Mouse (Mus musculus) heart, embryonic 10.5 days (tissue): ENCODE data around the gene Tomm5. TPM values are rescaled to one million over a fixed set of nuclear protein-coding genes. Genes with fewer than 3 reads are reported as not detected.

Experiments used
- DNase-seq: peaks from one replicate; pipeline ENCODE4 v3.0.0-alpha.2; 2017; ENCODE audit warnings: low spot score
- H3K27ac ChIP-seq: fragments of 300-500 bp; sonication (generic); 2 replicates; pipeline ENCODE4 v1.5.1; 2016; ENCODE audit warnings: mild to moderate bottlenecking
- H3K27me3 ChIP-seq: fragments of 300-500 bp; sonication (generic); 2 replicates; pipeline ENCODE4 v1.6.1; 2016; ENCODE audit warnings: mild to moderate bottlenecking; ENCODE audit not compliant: poor library complexity, insufficient read depth, severe bottlenecking
- H3K36me3 ChIP-seq: fragments of 300-500 bp; sonication (generic); 2 replicates; pipeline ENCODE4 v1.6.1; 2016; ENCODE audit warnings: mild to moderate bottlenecking, moderate library complexity
- H3K4me1 ChIP-seq: fragments of 300-500 bp; sonication (generic); 2 replicates; pipeline ENCODE4 v1.6.1; 2016; ENCODE audit warnings: mild to moderate bottlenecking
- H3K4me3 ChIP-seq: fragments of 300-500 bp; sonication (generic); 2 replicates; pipeline ENCODE4 v1.5.1; 2016; ENCODE audit warnings: mild to moderate bottlenecking, moderate library complexity
- H3K9me3 ChIP-seq: fragments of 300-500 bp; sonication (generic); 2 replicates; pipeline ENCODE4 v1.6.1; 2016; ENCODE audit warnings: mild to moderate bottlenecking, moderate library complexity
- WGBS: fragments of 180-500 bp; shearing (Covaris S2); methylation state at CpG from one replicate; pipeline ENCODE4 v1.1.7; 2016; 5-methylcytosine and 5-hydroxymethylcytosine counted together
- polyA plus RNA-seq: library from polyadenylated mRNA; unstranded; fragments of >200 nt; fragmentation: Nextera tagmentation; extraction: Ambion mirVana; gene quantifications from 2 replicates; pipeline ENCODE4 v1.2.1, GENCODE M21; 2016

Tomm5 gene
- 248 and 292 TPM in 2 replicates for polyA plus RNA-seq

- DNase-seq = peak; percentile 97
- Histone ChIP-seq H3K9me3 (no peaks in the 10 kb centered on the region), H3K36me3 (peaks cover 28% of the 10 kb centered on the region), H3K27ac (peak within 1 kb of the TSS; percentile 93), H3K27me3 (no peaks in the 10 kb centered on the region), H3K4me1 (peaks cover 18% of the 10 kb centered on the region), H3K4me3 (peak within 1 kb of the TSS; percentile 95)
- under 1% methylated on average over 39 of the region's 39 CpGs for WGBS
These were observed at the start of gene Tomm5 for GRCm38 (mm10) chr4:45107601-45108277. TSS of gene Tomm5 (minus strand) at chr4:45108114.

DNA sequence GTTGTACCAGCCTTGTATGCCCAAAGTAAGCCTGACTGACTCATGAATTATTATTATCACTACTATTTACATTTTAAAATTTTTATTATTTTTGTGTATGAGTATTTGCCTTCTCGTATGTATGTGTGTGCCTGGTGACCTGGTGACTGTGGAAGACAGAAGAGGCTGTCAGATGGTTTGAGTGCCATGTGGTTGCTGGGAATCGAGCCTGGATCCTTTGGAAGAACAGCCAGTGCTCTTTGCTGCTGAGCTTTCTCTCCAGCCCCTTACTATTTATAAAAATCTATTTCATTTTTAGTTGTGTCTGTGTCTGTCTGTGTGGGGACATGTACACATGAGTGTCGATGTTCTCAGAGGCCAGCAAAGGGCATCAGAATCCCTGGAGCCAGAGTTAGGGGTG, 48.5 kb upstream of the Tomm5 start:
- DNase-seq = no peak
- 77% methylated on average over 3 of the region's 3 CpGs for WGBS

GRCm38 (mm10) chr4:45143005-45143404, 35.1 kb upstream of the Tomm5 start:
- 52% methylated on average over 8 of the region's 8 CpGs for WGBS
- Histone ChIP-seq H3K4me1 (peaks cover 23% of the 10 kb centered on the region), H3K9me3 (no peaks in the 10 kb centered on the region), H3K4me3 (no peak overlapping the region), H3K36me3 (no peaks in the 10 kb centered on the region), H3K27me3 (peaks cover 4% of the 10 kb centered on the region; the same call in 1 of the 2 replicates), H3K27ac (no peak overlapping the region)
- no peak for DNase-seq

More for the DNA sequence above, 48.5 kb upstream of the Tomm5 start:
- no peaks in the 10 kb centered on the region for H3K36me3 ChIP-seq
- H3K9me3 ChIP-seq = no peaks in the 10 kb centered on the region
- no peak overlapping the region for H3K4me3 ChIP-seq
- no peaks in the 10 kb centered on the region for H3K27me3 ChIP-seq
- no peak overlapping the region for H3K27ac ChIP-seq
- peaks cover 12% of the 10 kb centered on the region; the same call in 1 of the 2 replicates for H3K4me1 ChIP-seq

- H3K4me1 ChIP-seq = peaks cover 27% of the 10 kb centered on the region
- 41% methylated on average over 11 of the region's 11 CpGs for WGBS
- H3K27ac ChIP-seq = no peak overlapping the region
- no peak overlapping the region for H3K4me3 ChIP-seq
- peaks cover 4% of the 10 kb centered on the region; the same call in 1 of the 2 replicates for H3K27me3 ChIP-seq
- DNase-seq = no peak
- no peaks in the 10 kb centered on the region for H3K9me3 ChIP-seq
- no peaks in the 10 kb centered on the region for H3K36me3 ChIP-seq
These were observed 34.5 kb upstream of the Tomm5 start for GRCm38 (mm10) chr4:45142411-45142810.

DNA sequence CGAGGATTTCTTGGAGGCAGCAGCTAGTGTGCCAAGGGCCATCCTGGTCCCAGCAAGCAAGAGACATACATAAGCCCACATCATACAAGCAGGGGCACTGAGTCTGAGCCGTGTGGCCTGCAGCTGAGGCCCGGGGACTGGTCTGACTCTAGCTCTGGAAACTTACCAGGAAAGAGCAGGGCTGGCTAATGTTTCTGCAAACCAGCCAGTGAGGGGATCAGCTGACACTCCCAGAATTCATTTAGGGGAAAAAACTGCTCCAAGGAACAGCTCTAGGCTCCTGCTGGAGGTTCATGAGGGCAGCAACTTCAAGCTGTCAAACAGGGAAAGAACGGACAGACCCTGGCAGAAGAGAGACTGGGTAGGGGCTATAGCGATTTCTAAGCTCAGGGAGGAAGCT, 33.9 kb upstream of the Tomm5 start:
- WGBS = 54% methylated on average over 5 of the region's 5 CpGs
- Histone ChIP-seq H3K27me3 (peaks cover 4% of the 10 kb centered on the region; the same call in 1 of the 2 replicates), H3K27ac (no peak overlapping the region), H3K9me3 (no peaks in the 10 kb centered on the region), H3K4me1 (peaks cover 28% of the 10 kb centered on the region), H3K4me3 (no peak overlapping the region), H3K36me3 (no peaks in the 10 kb centered on the region)
- no peak for DNase-seq

- no peak for DNase-seq
- no peaks in the 10 kb centered on the region for H3K9me3 ChIP-seq
- peaks cover 20% of the 10 kb centered on the region for H3K4me1 ChIP-seq
- WGBS = 38% methylated on average over 4 of the region's 4 CpGs
- H3K4me3 ChIP-seq = no peak overlapping the region
- no peak overlapping the region for H3K27ac ChIP-seq
- no peaks in the 10 kb centered on the region; the same call in 1 of the 2 replicates for H3K27me3 ChIP-seq
- no peaks in the 10 kb centered on the region for H3K36me3 ChIP-seq
These were observed 29.7 kb upstream of the Tomm5 start for GRCm38 (mm10) chr4:45137636-45138035.

- Histone ChIP-seq H3K36me3 (no peaks in the 10 kb centered on the region), H3K4me1 (peaks cover 22% of the 10 kb centered on the region), H3K4me3 (no peak overlapping the region), H3K27ac (no peak overlapping the region), H3K9me3 (no peaks in the 10 kb centered on the region), H3K27me3 (no peaks in the 10 kb centered on the region; the same call in 1 of the 2 replicates)
- no peak for DNase-seq
- 80% methylated on average over 8 of the region's 8 CpGs for WGBS
These were observed 26.6 kb upstream of the Tomm5 start for GRCm38 (mm10) chr4:45134471-45134870.

DNA sequence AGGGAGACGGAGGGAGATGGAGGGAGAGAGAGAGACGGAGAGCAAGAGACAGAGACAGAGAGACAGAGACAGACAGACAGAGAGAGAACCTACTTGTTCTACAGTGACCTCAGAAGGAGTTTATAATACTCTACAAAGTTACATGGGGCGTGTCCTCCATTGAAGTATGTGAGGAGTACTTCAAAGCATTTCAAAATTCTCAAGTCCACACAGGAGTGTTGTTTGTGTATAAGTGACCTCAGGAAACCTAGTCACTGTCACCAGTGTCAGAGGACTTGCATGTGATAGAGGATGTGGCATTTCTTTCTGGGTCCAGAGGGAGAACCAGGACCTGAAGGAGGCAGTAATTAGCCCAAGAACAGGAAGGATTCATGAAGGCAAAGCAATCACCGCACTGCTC, 23.1 kb upstream of the Tomm5 start:
- Histone ChIP-seq H3K4me1 (peaks cover 16% of the 10 kb centered on the region), H3K9me3 (no peaks in the 10 kb centered on the region), H3K36me3 (no peaks in the 10 kb centered on the region), H3K4me3 (no peak overlapping the region), H3K27me3 (no peaks in the 10 kb centered on the region), H3K27ac (peak overlapping the region; percentile 56; the same call in 1 of the 2 replicates)
- 51% methylated on average over 4 of the region's 4 CpGs for WGBS
- no peak for DNase-seq

GRCm38 (mm10) chr4:45121311-45121710, 13.4 kb upstream of the Tomm5 start:
- no peak for DNase-seq
- H3K9me3 ChIP-seq = no peaks in the 10 kb centered on the region
- H3K27ac ChIP-seq = no peak overlapping the region
- no peaks in the 10 kb centered on the region for H3K27me3 ChIP-seq
- H3K4me3 ChIP-seq = no peak overlapping the region
- no peaks in the 10 kb centered on the region for H3K4me1 ChIP-seq
- H3K36me3 ChIP-seq = no peaks in the 10 kb centered on the region
- WGBS = 82% methylated on average over 11 of the region's 11 CpGs

DNA sequence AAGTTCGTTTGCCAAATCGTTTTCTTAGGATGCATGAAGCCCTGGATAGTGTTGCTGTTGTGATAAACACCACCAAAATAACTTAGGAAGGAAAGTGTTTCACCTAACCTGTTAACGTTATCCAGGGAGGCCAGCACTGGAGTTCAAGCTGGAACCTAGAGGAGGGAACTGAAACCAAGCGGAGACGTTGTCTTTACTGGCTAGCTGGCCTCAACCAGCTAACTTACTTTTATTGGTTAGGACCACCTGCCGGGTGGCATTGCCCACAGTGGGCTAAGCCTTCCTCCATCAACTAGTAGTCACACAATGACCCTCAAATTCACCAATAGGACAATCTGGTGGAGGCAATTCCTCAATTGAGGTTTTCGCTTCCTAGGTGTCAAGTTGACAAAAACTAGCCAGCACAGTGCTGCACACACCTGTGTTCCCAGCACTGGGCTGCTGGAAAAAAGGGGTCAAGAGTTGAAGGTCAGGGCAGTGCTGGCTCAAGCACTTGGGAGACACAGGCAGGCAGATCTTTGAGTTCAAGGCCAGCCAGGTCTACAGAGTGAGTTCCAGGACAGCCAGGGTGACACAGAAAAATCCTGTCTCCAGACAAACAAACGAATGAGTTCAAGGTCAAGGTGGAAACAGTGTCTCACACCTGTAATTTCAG, 669 bp upstream of the Tomm5 start:
- no peaks in the 10 kb centered on the region for H3K9me3 ChIP-seq
- peak overlapping the region; percentile 49 for H3K27ac ChIP-seq
- peak overlapping the region; percentile 95; the same call in 1 of the 2 replicates for H3K4me3 ChIP-seq
- H3K36me3 ChIP-seq = peaks cover 21% of the 10 kb centered on the region
- H3K4me1 ChIP-seq = peaks cover 18% of the 10 kb centered on the region
- DNase-seq = peak; percentile 47
- WGBS = 66% methylated on average over 8 of the region's 8 CpGs
- H3K27me3 ChIP-seq = no peaks in the 10 kb centered on the region

DNA sequence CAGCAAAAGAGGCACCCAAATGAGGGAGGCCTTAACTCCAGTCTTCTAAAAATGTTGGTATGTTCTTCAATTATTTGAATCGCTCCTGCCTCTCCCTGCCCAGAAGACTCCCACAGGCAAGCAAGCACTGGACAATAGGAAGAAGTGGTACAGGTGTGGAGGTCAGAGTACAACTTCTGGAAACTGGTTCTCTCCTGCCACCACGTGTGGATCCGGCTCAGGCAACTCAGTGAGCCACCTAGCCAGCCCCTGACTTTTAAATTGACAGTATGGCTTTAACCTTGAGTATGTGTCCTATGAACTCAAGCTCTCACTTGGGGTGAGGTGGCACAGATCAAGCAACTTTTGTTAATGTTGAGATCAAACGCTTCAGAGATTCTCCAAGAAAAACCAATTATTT, 848 bp downstream of the Tomm5 start:
- H3K27ac ChIP-seq = peak overlapping the region; percentile 93
- peak; percentile 75 for DNase-seq
- H3K9me3 ChIP-seq = no peaks in the 10 kb centered on the region
- peaks cover 18% of the 10 kb centered on the region for H3K4me1 ChIP-seq
- peaks cover 35% of the 10 kb centered on the region for H3K36me3 ChIP-seq
- H3K27me3 ChIP-seq = no peaks in the 10 kb centered on the region
- 7% methylated on average over 4 of the region's 4 CpGs for WGBS
- peak overlapping the region; percentile 95 for H3K4me3 ChIP-seq

DNA sequence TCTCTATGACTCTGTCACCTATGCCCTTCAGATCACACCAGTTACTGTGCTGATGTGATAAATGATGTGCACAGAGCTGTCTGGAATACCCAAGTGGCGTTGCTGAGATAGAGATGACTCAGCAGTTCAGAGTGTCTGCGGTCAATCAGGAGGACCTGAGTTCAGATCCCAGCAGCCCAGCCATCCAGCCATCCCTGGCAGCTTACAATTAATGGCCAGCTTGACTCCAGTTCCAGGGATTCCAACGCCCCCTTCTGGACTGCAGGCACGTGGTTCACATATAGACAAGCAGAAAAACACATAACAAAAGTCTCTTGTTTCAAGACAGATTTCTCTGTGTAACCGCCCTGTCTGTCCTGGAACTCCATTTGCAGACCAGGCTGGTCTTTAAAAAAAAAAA, 1.5 kb downstream of the Tomm5 start:
- H3K36me3 ChIP-seq = peaks cover 36% of the 10 kb centered on the region
- peak overlapping the region; percentile 95; the same call in 1 of the 2 replicates for H3K4me3 ChIP-seq
- H3K27me3 ChIP-seq = no peaks in the 10 kb centered on the region
- peak; percentile 64 for DNase-seq
- WGBS = 74% methylated on average over 5 of the region's 5 CpGs
- H3K4me1 ChIP-seq = peaks cover 18% of the 10 kb centered on the region
- H3K27ac ChIP-seq = no peak overlapping the region
- no peaks in the 10 kb centered on the region for H3K9me3 ChIP-seq

DNA sequence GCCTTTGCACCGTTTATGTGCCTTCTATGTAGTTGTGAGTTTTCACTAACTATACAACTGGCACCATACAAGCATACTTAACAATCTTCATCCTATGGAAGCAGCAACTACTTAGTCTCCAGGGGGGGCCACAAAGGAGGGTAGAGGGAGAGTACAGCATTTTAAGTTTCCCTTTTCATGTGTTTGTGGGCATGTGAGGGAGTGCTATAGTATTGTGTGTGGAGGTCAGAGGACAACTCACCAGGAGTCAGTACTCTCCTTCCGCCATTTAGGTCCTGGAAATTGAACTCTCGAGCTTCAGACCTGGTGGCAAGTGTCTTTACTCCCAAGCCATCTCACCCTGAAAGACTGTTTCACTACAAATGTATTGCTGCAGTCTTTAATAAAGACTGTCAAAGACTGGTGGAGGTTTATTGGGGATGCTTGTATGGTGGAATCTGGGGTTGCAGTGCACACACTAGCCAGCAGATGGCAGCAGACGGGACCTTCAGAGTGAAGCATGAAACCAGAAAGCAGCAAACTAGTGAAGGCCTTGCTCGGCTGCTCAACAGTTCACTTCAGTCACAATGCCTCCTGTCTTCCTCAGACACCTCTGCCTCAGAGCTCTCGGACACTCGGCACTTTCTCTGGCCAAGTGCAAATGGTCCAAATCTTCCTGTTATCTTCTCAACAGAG, 10.6 kb downstream of the Tomm5 start:
- Histone ChIP-seq H3K36me3 (peaks cover 8% of the 10 kb centered on the region), H3K27me3 (peaks cover 11% of the 10 kb centered on the region; the same call in 1 of the 2 replicates)
- 24% methylated on average over 7 of the region's 7 CpGs for WGBS

More for the DNA sequence above, 10.6 kb downstream of the Tomm5 start:
- Histone ChIP-seq H3K4me1 (no peaks in the 10 kb centered on the region), H3K9me3 (no peaks in the 10 kb centered on the region), H3K27ac (no peak overlapping the region), H3K4me3 (no peak overlapping the region)
- peak; percentile 80 for DNase-seq
